Mouse (Mus musculus) hindbrain, embryonic 13.5 days (tissue): ENCODE data around the gene Dnaaf1. TPM values are rescaled to one million over a fixed set of nuclear protein-coding genes. Genes with fewer than 3 reads are reported as not detected.

ENCODE experiments used
- ATAC-seq: fragments of 200-750 bp; cut with Nextera tagmentation; 2 replicates; pipeline ENCODE4 v1.8.0; 2017; ENCODE audit warnings: moderate TSS enrichment; ENCODE audit not compliant: low FRiP score
- H3K27ac ChIP-seq: fragments of 300-500 bp; sonication (generic); 2 replicates; pipeline ENCODE4 v1.5.1; 2015; ENCODE audit warnings: inconsistent platforms, mild to moderate bottlenecking, moderate library complexity
- H3K27me3 ChIP-seq: fragments of 300-500 bp; sonication (generic); 2 replicates; pipeline ENCODE4 v1.6.1; 2015; ENCODE audit warnings: mild to moderate bottlenecking, inconsistent platforms
- H3K36me3 ChIP-seq: fragments of 300-500 bp; sonication (generic); 2 replicates; pipeline ENCODE4 v1.6.1; 2015; ENCODE audit warnings: mild to moderate bottlenecking, inconsistent platforms
- H3K4me1 ChIP-seq: fragments of 300-500 bp; sonication (generic); replicated peaks from 2 replicates; pipeline ENCODE4 v1.6.1; 2015; ENCODE audit warnings: inconsistent platforms
- H3K4me2 ChIP-seq: fragments of 300-500 bp; sonication (generic); 2 replicates; pipeline ENCODE4 v1.6.1; 2015; ENCODE audit warnings: inconsistent platforms, mild to moderate bottlenecking, moderate library complexity
- H3K4me3 ChIP-seq: fragments of 300-500 bp; sonication (generic); 2 replicates; pipeline ENCODE4 v1.5.1; 2015; ENCODE audit warnings: mild to moderate bottlenecking, inconsistent platforms
- H3K9ac ChIP-seq: fragments of 300-500 bp; sonication (generic); 2 replicates; pipeline ENCODE4 v1.6.1; 2015; ENCODE audit warnings: mild to moderate bottlenecking, inconsistent platforms
- H3K9me3 ChIP-seq: fragments of 300-500 bp; sonication (generic); 2 replicates; pipeline ENCODE4 v1.6.1; 2016; ENCODE audit warnings: inconsistent platforms
- WGBS: fragments of 180-500 bp; shearing (Covaris S2); methylation state at CpG from one replicate; pipeline ENCODE4 v1.1.7; 2015; 5-methylcytosine and 5-hydroxymethylcytosine counted together
- polyA plus RNA-seq: library from polyadenylated mRNA; unstranded; fragments of >200 nt; fragmentation: Nextera tagmentation; extraction: Ambion mirVana; gene quantifications from 2 replicates; pipeline ENCODE4 v1.2.1, GENCODE M21; 2015

Dnaaf1 gene
- polyA plus RNA-seq, 1 experiment from 2014 or later = 0.29 TPM

DNA sequence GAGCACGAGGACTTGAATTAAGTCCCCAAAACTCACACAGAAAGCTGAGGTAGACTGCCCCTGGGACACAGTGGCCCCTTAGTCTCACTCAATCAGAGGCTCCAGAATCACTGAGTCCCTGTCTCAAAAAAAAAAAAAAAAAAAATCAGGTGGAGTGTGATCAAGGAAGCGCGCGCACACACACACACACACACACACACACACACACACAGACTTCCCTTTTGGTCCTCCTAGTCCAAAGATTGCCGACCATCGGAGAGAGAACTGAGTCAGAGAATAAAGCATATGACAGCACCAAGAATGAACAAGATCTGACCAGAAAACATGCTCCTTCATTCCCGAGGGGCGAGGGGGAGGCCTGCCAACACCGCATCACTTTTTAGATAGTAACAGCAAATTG is 17.9 kb upstream of the Dnaaf1 start:
- H3K9ac ChIP-seq = peak overlapping the region; percentile 87
- no peaks in the 10 kb centered on the region for H3K9me3 ChIP-seq
- peak overlapping the region; percentile 89 for H3K4me2 ChIP-seq
- WGBS = 85% methylated on average over 9 of the region's 9 CpGs
- ATAC-seq = no peak
- no peaks in the 10 kb centered on the region for H3K27me3 ChIP-seq
- H3K4me3 ChIP-seq = peak overlapping the region; percentile 73
- H3K36me3 ChIP-seq = peaks cover 15% of the 10 kb centered on the region
- H3K4me1 ChIP-seq = peaks cover 38% of the 10 kb centered on the region
- H3K27ac ChIP-seq = no peak overlapping the region

- 2% methylated on average over 55 of the region's 55 CpGs for WGBS
Observed at GRCm38 (mm10) chr8:119557821-119558602, 17.0 kb upstream of the Dnaaf1 start.

DNA sequence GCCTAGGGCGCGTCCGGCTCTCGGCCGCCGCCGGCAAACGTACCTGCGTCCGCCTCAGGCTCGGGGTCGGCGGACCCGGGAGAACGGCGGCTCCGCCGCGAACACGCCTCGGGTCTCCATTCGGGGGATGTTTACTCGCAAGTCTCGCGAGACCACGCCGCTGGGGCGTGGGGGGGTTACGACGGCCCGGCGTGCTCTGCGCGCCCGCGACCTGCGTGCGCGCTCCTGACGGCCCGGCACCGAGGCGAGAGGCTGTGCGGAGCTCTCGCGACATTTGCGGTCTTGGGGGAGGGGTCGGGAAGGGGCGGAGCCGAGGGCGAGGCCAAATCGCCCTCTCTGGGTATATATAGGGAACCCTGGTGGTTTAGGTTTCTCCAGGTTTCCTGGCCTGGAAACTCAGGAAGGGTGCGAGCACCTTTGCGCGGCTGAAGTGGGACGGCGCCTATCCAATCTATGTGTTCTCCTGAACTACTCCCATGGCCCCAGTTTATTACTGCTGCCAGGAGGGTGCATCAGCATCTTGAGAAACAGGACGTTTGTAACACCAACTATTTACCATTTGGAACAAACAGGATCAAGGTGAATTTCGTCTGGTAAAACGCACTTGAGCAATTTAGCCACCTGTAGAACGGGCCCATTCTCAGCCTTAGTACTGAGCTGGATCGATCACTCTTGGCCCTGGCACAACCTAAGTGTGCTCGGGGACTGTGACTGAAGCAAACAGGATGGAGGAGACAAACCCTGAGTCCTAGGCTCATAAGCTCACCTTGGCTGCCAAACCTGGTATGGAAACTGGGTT is 16.2 kb upstream of the Dnaaf1 start, which contains the start of gene Mbtps1:
Gene Mbtps1 (minus strand): TSS at position 133 of the 799 bp plus-strand sequence.
- Histone ChIP-seq H3K36me3 (peaks cover 32% of the 10 kb centered on the region), H3K4me2 (peak within 1 kb of the TSS; percentile 89), H3K4me1 (peaks cover 34% of the 10 kb centered on the region), H3K4me3 (peak within 1 kb of the TSS; percentile 73), H3K9me3 (no peaks in the 10 kb centered on the region), H3K27me3 (no peaks in the 10 kb centered on the region), H3K9ac (peak within 1 kb of the TSS; percentile 87), H3K27ac (peak within 1 kb of the TSS; percentile 96)
- peak; percentile 95 for ATAC-seq
- 7% methylated on average over 57 of the region's 63 CpGs for WGBS

More at GRCm38 (mm10) chr8:119557821-119558602, 17.0 kb upstream of the Dnaaf1 start:
- H3K4me2 ChIP-seq = peak overlapping the region; percentile 89
- H3K27me3 ChIP-seq = no peaks in the 10 kb centered on the region
- H3K4me3 ChIP-seq = peak overlapping the region; percentile 73
- no peaks in the 10 kb centered on the region for H3K9me3 ChIP-seq
- H3K9ac ChIP-seq = peak overlapping the region; percentile 87
- peaks cover 24% of the 10 kb centered on the region for H3K36me3 ChIP-seq
- H3K27ac ChIP-seq = peak overlapping the region; percentile 96
- peaks cover 37% of the 10 kb centered on the region for H3K4me1 ChIP-seq
- ATAC-seq = peak; percentile 94

- ATAC-seq = 0 out of 2 replicates have a peak, but pooled peaks have one; percentile 12
- peaks cover 34% of the 10 kb centered on the region for H3K4me1 ChIP-seq
- no peaks in the 10 kb centered on the region for H3K9me3 ChIP-seq
- H3K4me3 ChIP-seq = peak overlapping the region; percentile 73
- H3K36me3 ChIP-seq = peaks cover 37% of the 10 kb centered on the region
- 87% methylated on average over 6 of the region's 6 CpGs for WGBS
- no peaks in the 10 kb centered on the region for H3K27me3 ChIP-seq
- peak overlapping the region; percentile 74; the same call in 1 of the 2 replicates for H3K9ac ChIP-seq
- peak overlapping the region; percentile 83 for H3K27ac ChIP-seq
- peak overlapping the region; percentile 89 for H3K4me2 ChIP-seq
Observed at GRCm38 (mm10) chr8:119559402-119559720, 15.7 kb upstream of the Dnaaf1 start.

GRCm38 (mm10) chr8:119563849-119564251 is 11.2 kb upstream of the Dnaaf1 start:
- WGBS = 94% methylated on average over 14 of the region's 14 CpGs
- no peak for ATAC-seq
- no peak overlapping the region for H3K9ac ChIP-seq

GRCm38 (mm10) chr8:119566367-119566766 is 8.7 kb upstream of the Dnaaf1 start:
- H3K36me3 ChIP-seq = peaks cover 64% of the 10 kb centered on the region
- ATAC-seq = no peak
- 89% methylated on average over 11 of the region's 11 CpGs for WGBS

More at GRCm38 (mm10) chr8:119563849-119564251, 11.2 kb upstream of the Dnaaf1 start:
- no peak overlapping the region for H3K4me2 ChIP-seq
- H3K27ac ChIP-seq = no peak overlapping the region
- H3K4me3 ChIP-seq = no peak overlapping the region
- peaks cover 5% of the 10 kb centered on the region for H3K4me1 ChIP-seq
- H3K36me3 ChIP-seq = peaks cover 74% of the 10 kb centered on the region
- no peaks in the 10 kb centered on the region for H3K27me3 ChIP-seq
- H3K9me3 ChIP-seq = no peaks in the 10 kb centered on the region

GRCm38 (mm10) chr8:119568251-119568650 is 6.8 kb upstream of the Dnaaf1 start:
- H3K9me3 ChIP-seq = no peaks in the 10 kb centered on the region
- peaks cover 17% of the 10 kb centered on the region for H3K4me1 ChIP-seq
- ATAC-seq = no peak
- WGBS = 90% methylated on average over 9 of the region's 9 CpGs
- no peaks in the 10 kb centered on the region for H3K27me3 ChIP-seq
- no peak overlapping the region for H3K27ac ChIP-seq
- peaks cover 47% of the 10 kb centered on the region for H3K36me3 ChIP-seq
- no peak overlapping the region for H3K4me3 ChIP-seq
- H3K9ac ChIP-seq = no peak overlapping the region
- no peak overlapping the region for H3K4me2 ChIP-seq

More at GRCm38 (mm10) chr8:119566367-119566766, 8.7 kb upstream of the Dnaaf1 start:
- no peaks in the 10 kb centered on the region for H3K9me3 ChIP-seq
- H3K4me1 ChIP-seq = peaks cover 7% of the 10 kb centered on the region; the same call in 1 of the 2 replicates
- H3K4me3 ChIP-seq = no peak overlapping the region
- no peaks in the 10 kb centered on the region for H3K27me3 ChIP-seq
- no peak overlapping the region for H3K9ac ChIP-seq
- H3K4me2 ChIP-seq = no peak overlapping the region
- H3K27ac ChIP-seq = no peak overlapping the region

DNA sequence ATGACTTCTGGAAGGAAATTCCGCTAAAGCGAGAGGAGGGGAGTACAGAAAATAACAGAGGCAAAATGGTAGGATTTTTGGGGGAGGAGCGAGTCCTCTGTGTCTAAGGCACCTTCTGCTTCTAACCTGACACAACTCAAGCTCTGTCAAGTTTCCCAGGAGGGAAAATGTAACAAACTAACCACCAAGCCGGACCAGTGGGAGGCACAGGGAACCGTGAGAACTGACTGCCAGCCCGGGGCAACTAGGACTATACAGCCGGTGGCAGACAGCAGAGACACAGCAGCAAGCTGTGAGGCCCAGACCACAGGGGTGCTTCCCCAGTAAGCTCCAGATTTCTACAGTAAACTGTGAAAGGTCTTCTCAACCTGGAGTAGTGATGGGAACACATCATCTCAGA is 6.1 kb upstream of the Dnaaf1 start:
- Histone ChIP-seq H3K27ac (no peak overlapping the region), H3K4me1 (peaks cover 24% of the 10 kb centered on the region), H3K9ac (no peak overlapping the region), H3K27me3 (no peaks in the 10 kb centered on the region), H3K36me3 (peaks cover 40% of the 10 kb centered on the region), H3K4me2 (no peak overlapping the region), H3K9me3 (no peaks in the 10 kb centered on the region), H3K4me3 (no peak overlapping the region)
- 67% methylated on average over 7 of the region's 7 CpGs for WGBS
- no peak for ATAC-seq

DNA sequence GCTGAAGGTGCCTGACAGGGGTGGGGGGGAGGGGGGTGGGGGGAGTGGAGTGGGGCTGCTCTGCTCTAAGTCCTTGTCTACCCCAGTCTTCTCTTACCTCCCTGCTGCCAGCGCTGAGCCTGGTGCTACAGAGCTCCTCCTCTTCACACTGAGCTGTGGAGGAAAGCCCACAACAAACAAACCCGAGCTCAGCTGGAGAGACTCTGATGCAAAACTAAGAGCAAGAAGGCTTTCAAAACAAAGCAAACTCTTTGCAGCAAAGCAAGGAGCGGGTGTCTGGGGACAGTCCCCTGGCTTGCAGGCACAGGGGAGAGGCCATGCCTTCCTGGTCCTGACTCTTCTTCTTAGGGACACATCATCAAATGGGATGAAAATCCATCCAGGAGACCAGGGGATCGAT is 5.2 kb upstream of the Dnaaf1 start:
- Histone ChIP-seq H3K4me3 (no peak overlapping the region), H3K36me3 (peaks cover 31% of the 10 kb centered on the region), H3K27ac (no peak overlapping the region), H3K9me3 (no peaks in the 10 kb centered on the region), H3K9ac (peak overlapping the region; percentile 58; the same call in 1 of the 2 replicates), H3K4me1 (peaks cover 27% of the 10 kb centered on the region), H3K4me2 (no peak overlapping the region), H3K27me3 (no peaks in the 10 kb centered on the region)
- WGBS = 41% methylated on average over 4 of the region's 4 CpGs
- ATAC-seq = no peak

- Histone ChIP-seq H3K9ac (no peak overlapping the region), H3K4me2 (no peak overlapping the region), H3K9me3 (no peaks in the 10 kb centered on the region), H3K27ac (no peak overlapping the region), H3K4me3 (no peak overlapping the region), H3K4me1 (peaks cover 34% of the 10 kb centered on the region), H3K27me3 (peaks cover 6% of the 10 kb centered on the region), H3K36me3 (peaks cover 19% of the 10 kb centered on the region)
- 93% methylated on average over 6 of the region's 6 CpGs for WGBS
- no peak for ATAC-seq
Observed at GRCm38 (mm10) chr8:119571135-119571534, 3.9 kb upstream of the Dnaaf1 start.

GRCm38 (mm10) chr8:119572411-119572810 is 2.6 kb upstream of the Dnaaf1 start:
- no peak overlapping the region for H3K4me3 ChIP-seq
- H3K27me3 ChIP-seq = peaks cover 17% of the 10 kb centered on the region
- H3K36me3 ChIP-seq = peaks cover 8% of the 10 kb centered on the region
- no peak overlapping the region for H3K4me2 ChIP-seq
- 96% methylated on average over 4 of the region's 4 CpGs for WGBS
- ATAC-seq = no peak
- H3K4me1 ChIP-seq = peaks cover 34% of the 10 kb centered on the region
- H3K9ac ChIP-seq = peak overlapping the region; percentile 1; the same call in 1 of the 2 replicates
- H3K9me3 ChIP-seq = no peaks in the 10 kb centered on the region
- H3K27ac ChIP-seq = no peak overlapping the region

DNA sequence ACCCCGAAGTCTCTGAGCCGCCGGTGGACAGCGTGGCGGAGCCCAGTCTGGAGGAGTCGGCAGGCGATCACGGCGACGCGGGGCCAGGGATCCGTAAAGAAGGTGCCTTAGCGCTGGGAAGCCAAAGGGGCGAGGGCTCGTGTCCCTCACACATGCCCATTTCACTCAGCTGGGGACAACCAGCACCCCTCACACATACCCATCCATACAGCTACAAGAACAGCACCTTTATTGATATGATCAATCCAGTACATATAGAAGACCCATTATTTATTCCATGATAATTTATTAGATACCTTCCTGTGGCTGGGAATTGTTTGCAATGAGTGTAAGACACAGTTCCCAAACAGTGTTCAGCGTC is 311 bp downstream of the Dnaaf1 start:
- ATAC-seq = peak; percentile 59; the same call in 1 of the 2 replicates
- Histone ChIP-seq H3K27me3 (peaks cover 34% of the 10 kb centered on the region), H3K4me1 (peaks cover 30% of the 10 kb centered on the region), H3K36me3 (no peaks in the 10 kb centered on the region), H3K4me3 (peak overlapping the region; percentile 84), H3K4me2 (peak overlapping the region; percentile 88), H3K9ac (peak overlapping the region; percentile 84), H3K9me3 (no peaks in the 10 kb centered on the region), H3K27ac (no peak overlapping the region)
- 4% methylated on average over 16 of the region's 16 CpGs for WGBS
